Mouse (Mus musculus) MEL (cell line): ENCODE results near the gene Bcl10. TPM values are rescaled to one million over a fixed set of nuclear protein-coding genes. Genes with fewer than 3 reads are reported as not detected.

Experiments
- DNase-seq: peaks from one replicate; pipeline ENCODE4 v3.0.0; 2011; ENCODE audit warnings: low read depth, low spot score
- H3K27ac ChIP-seq: 2 replicates; pipeline ENCODE4 v1.5.1; 2012; ENCODE audit warnings: low read depth, mild to moderate bottlenecking, control low read depth, low read length, moderate library complexity; ENCODE audit not compliant: control insufficient read depth
- H3K27me3 ChIP-seq, 2 experiments: fragments of 150-350 bp in 1 of 2; sonication (generic) in 1 of 2; 2 replicates each; pipeline ENCODE4 v1.6.1; 2012; ENCODE audit warnings: low read length in 2 of 2, mild to moderate bottlenecking in 2 of 2, improper control_type of control experiment in 1 of 2, moderate library complexity in 1 of 2; ENCODE audit not compliant: insufficient read depth in 2 of 2, control insufficient read depth in 1 of 2
- H3K36me3 ChIP-seq, 2 experiments: 2 replicates each; pipeline ENCODE4 v1.6.1; 2012 to 2014; ENCODE audit warnings: low read length in 2 of 2, improper control_type of control experiment in 1 of 2, inconsistent platforms in 1 of 2, mild to moderate bottlenecking in 1 of 2; ENCODE audit not compliant: insufficient read depth in 2 of 2, control insufficient read depth in 1 of 2
- H3K4me1 ChIP-seq, 2 experiments: fragments of 150-350 bp in 1 of 2; sonication (generic) in 1 of 2; 2 replicates each; pipeline ENCODE4 v1.6.1; 2012; ENCODE audit warnings: low read length in 2 of 2, improper control_type of control experiment in 1 of 2, mild to moderate bottlenecking in 1 of 2; ENCODE audit not compliant: insufficient read depth in 2 of 2, control insufficient read depth in 1 of 2
- H3K4me3 ChIP-seq, 2 experiments: fragments of 150-350 bp in 1 of 2; sonication (generic) in 1 of 2; 2 replicates each; pipeline ENCODE4 v1.5.1; 2012; ENCODE audit warnings: low read depth in 2 of 2, low read length in 2 of 2, mild to moderate bottlenecking in 2 of 2, moderate library complexity in 2 of 2, control low read depth in 1 of 2, improper control_type of control experiment in 1 of 2; ENCODE audit not compliant: control insufficient read depth in 1 of 2, insufficient read depth in 1 of 2
- H3K79me2 ChIP-seq: 2 replicates; pipeline ENCODE4 v1.6.1; 2012; ENCODE audit warnings: mild to moderate bottlenecking, low read length, moderate library complexity; ENCODE audit not compliant: control insufficient read depth, poor library complexity, insufficient read depth
- H3K9ac ChIP-seq: 2 replicates; pipeline ENCODE4 v1.6.1; 2012; ENCODE audit warnings: low read depth, mild to moderate bottlenecking, control low read depth, low read length, moderate library complexity; ENCODE audit not compliant: control insufficient read depth, poor library complexity, severe bottlenecking
- H3K9me3 ChIP-seq: fragments of 150-350 bp; sonication (generic); replicated peaks from 2 replicates; pipeline ENCODE4 v1.6.1; 2012; ENCODE audit warnings: mild to moderate bottlenecking, low read length, improper control_type of control experiment, moderate library complexity; ENCODE audit not compliant: insufficient read depth
- CHD1 ChIP-seq: IDR thresholded peaks from 2 replicates; pipeline ENCODE4 v1.6.1; 2012; ENCODE audit warnings: low read depth, mild to moderate bottlenecking, inconsistent platforms, low read length, improper control_type of control experiment
- CHD2 ChIP-seq: IDR thresholded peaks from 2 replicates; pipeline ENCODE4 v1.6.1; 2011; ENCODE audit warnings: low read length, improper control_type of control experiment
- CTCF ChIP-seq, 3 experiments: IDR thresholded peaks in 2 of 3; conservative IDR thresholded peaks in 1 of 3; 2 replicates each; pipeline ENCODE4 v1.5.1; 2011 to 2012; ENCODE audit warnings: low read length in 3 of 3, low read depth in 2 of 3, mild to moderate bottlenecking in 2 of 3, improper control_type of control experiment in 1 of 3, inconsistent platforms in 1 of 3, mixed read lengths in 1 of 3, moderate library complexity in 1 of 3; ENCODE audit not compliant: control insufficient read depth in 1 of 3, insufficient read depth in 1 of 3, poor library complexity in 1 of 3, severe bottlenecking in 1 of 3
- ELF1 ChIP-seq: IDR thresholded peaks from 2 replicates; pipeline ENCODE4 v1.6.1; 2014; ENCODE audit warnings: low read depth, mild to moderate bottlenecking, inconsistent platforms, low read length, improper control_type of control experiment, moderate library complexity
- ETS1 ChIP-seq: IDR thresholded peaks from 2 replicates; pipeline ENCODE4 v1.6.1; 2012; ENCODE audit warnings: low read depth, mild to moderate bottlenecking, inconsistent platforms, low read length, improper control_type of control experiment, moderate library complexity
- GABPA ChIP-seq: IDR thresholded peaks from 2 replicates; pipeline ENCODE4 v1.6.1; 2012; ENCODE audit warnings: low read depth, mild to moderate bottlenecking, inconsistent platforms, low read length, improper control_type of control experiment, moderate library complexity
- MAX ChIP-seq: IDR thresholded peaks from 2 replicates; pipeline ENCODE4 v1.6.1; 2011; ENCODE audit warnings: low read length, improper control_type of control experiment
- MXI1 ChIP-seq: IDR thresholded peaks from 2 replicates; pipeline ENCODE4 v1.6.1; 2011; ENCODE audit warnings: mild to moderate bottlenecking, low read depth, low read length, improper control_type of control experiment
- NELFE ChIP-seq: IDR thresholded peaks from 2 replicates; pipeline ENCODE4 v1.6.1; 2011; ENCODE audit warnings: low read depth, low read length, improper control_type of control experiment
- NRF1 ChIP-seq: IDR thresholded peaks from 2 replicates; pipeline ENCODE4 v1.6.1; 2014; ENCODE audit warnings: low read depth, mild to moderate bottlenecking, inconsistent platforms, low read length, improper control_type of control experiment, moderate library complexity; ENCODE audit not compliant: poor library complexity, insufficient read depth, severe bottlenecking
- POLR2A ChIP-seq, 2 experiments: IDR thresholded peaks; 2 replicates each; pipeline ENCODE4 v1.6.1; 2011 to 2012; ENCODE audit warnings: low read length in 2 of 2, mild to moderate bottlenecking in 2 of 2, control low read depth in 1 of 2, improper control_type of control experiment in 1 of 2, low read depth in 1 of 2, moderate library complexity in 1 of 2; ENCODE audit not compliant: control insufficient read depth in 1 of 2, insufficient read depth in 1 of 2, poor library complexity in 1 of 2
- POLR2AphosphoS2 ChIP-seq: IDR thresholded peaks from 2 replicates; pipeline ENCODE4 v1.6.1; 2011; ENCODE audit warnings: low read length, improper control_type of control experiment
- POLR2AphosphoS5 ChIP-seq: IDR thresholded peaks from 2 replicates; pipeline ENCODE4 v1.6.1; 2012; ENCODE audit warnings: low read depth, borderline replicate concordance, mild to moderate bottlenecking, inconsistent platforms, low read length, moderate library complexity, mixed read lengths
- RCOR1 ChIP-seq: IDR thresholded peaks from 2 replicates; pipeline ENCODE4 v1.6.1; 2012; ENCODE audit warnings: low read depth, mild to moderate bottlenecking, inconsistent platforms, low read length, improper control_type of control experiment
- SIN3A ChIP-seq: IDR thresholded peaks from 2 replicates; pipeline ENCODE4 v1.6.1; 2012; ENCODE audit warnings: low read length, improper control_type of control experiment, inconsistent platforms
- TAL1 ChIP-seq: IDR thresholded peaks from 2 replicates; pipeline ENCODE4 v1.6.1; 2012; ENCODE audit warnings: mild to moderate bottlenecking, inconsistent platforms, low read length, moderate library complexity, mixed read lengths
- TBP ChIP-seq: IDR thresholded peaks from 2 replicates; pipeline ENCODE4 v1.8.0; 2011; ENCODE audit warnings: low read depth, low read length, improper control_type of control experiment
- TCF12 ChIP-seq: IDR thresholded peaks from 2 replicates; pipeline ENCODE4 v1.6.1; 2014; ENCODE audit warnings: low read depth, mild to moderate bottlenecking, inconsistent platforms, low read length, improper control_type of control experiment, moderate library complexity
- ZKSCAN1 ChIP-seq: IDR thresholded peaks from 2 replicates; pipeline ENCODE4 v1.6.1; 2012; ENCODE audit warnings: low read depth, mild to moderate bottlenecking, inconsistent platforms, low read length, improper control_type of control experiment, moderate library complexity
- ZNF384 ChIP-seq: IDR thresholded peaks from 2 replicates; pipeline ENCODE4 v1.6.1; 2012; ENCODE audit warnings: low read depth, mild to moderate bottlenecking, inconsistent platforms, low read length, improper control_type of control experiment
- polyA plus RNA-seq, 2 experiments: library from polyadenylated mRNA; stranded (reverse) in 1 of 2; unstranded in 1 of 2; fragments of >175 nt in 1 of 2; fragments of >200 nt in 1 of 2; gene quantifications; 2 replicates each; pipeline versions ENCODE4 v1.2.1 to v1.2.4; 2012; ENCODE audit warnings: low replicate concordance in 2 of 2, low read depth in 1 of 2; ENCODE audit not compliant: insufficient read length in 2 of 2, insufficient read depth in 1 of 2, missing spikeins in 1 of 2
- total RNA-seq: library from RNA; depleted of rRNA; stranded (reverse); fragments of 300-350 nt; gene quantifications from 2 replicates; pipeline ENCODE4 v1.2.3, GENCODE M21; 2012

Bcl10 gene
- total and polyA plus RNA-seq, 3 experiments, result 25.0 to 30.4 TPM; not detected in 1

DNA sequence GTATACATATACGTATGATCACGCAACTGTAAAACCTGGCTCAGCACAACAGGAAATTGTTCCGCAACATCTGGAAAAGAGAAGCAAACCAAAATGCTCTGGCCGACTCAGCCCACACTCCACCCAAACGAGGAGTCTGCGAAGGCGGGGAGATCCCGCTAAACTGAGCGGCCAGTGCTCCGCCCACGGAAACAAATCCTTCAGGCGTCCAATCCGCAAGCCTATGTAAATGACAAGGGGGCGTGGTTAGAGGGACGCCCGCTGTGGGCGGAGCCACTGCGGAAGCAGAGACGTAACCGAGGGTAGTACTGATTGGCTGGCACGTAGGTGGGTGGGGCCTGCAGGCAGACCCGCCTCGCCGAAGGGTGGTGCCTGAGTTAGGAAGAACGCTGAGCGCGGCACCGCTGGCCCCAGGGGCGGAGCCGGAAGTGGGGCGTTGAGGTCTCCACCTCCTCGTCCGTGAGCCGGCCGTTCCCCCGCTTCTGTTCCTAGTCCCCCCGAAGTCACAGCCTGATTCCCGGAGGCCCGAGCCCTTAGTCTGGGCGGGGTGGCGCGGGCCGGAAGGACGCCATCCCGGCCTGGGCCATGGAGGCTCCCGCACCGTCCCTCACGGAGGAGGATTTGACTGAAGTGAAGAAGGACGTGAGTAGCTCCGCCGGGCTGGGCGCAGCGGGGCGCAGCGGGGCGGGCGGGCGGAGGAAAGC lies 1.4 kb downstream of the Bcl10 start (continued):
- peak; percentile 79 for TF ChIP-seq ELF1
- TF ChIP-seq POLR2AphosphoS5, result no peak
- TF ChIP-seq ZKSCAN1, result no peak

GRCm38 (mm10) chr3:145924649-145925337 lies 2.2 kb downstream of the Bcl10 start:
- no peaks in the 10 kb centered on the region for H3K9me3 ChIP-seq
- H3K4me3 ChIP-seq, result peak overlapping the region; percentile 91 to 98
- DNase-seq, result peak; percentile 76
- peaks cover 29% of the 10 kb centered on the region for H3K79me2 ChIP-seq
- H3K9ac ChIP-seq, result peak overlapping the region; percentile 96
- H3K27me3 ChIP-seq, result no peaks in the 10 kb centered on the region
- H3K4me1 ChIP-seq, result peaks cover 0 to 6% of the 10 kb centered on the region in 2 experiments; a peak in 2 of 4 replicates
- TF ChIP-seq MAX (0 out of 2 replicates have a peak, but pooled peaks have one; percentile 14), POLR2AphosphoS5 (no peak), SIN3A (peak; percentile 35), POLR2A (IDR thresholded peaks at IDR 0.05; ENCODE audit: control insufficient read depth in 1 of 2, insufficient read depth in 1 of 2, low read depth in 1 of 2, low read length in 2 of 2, poor library complexity in 1 of 2) (0 out of 4 replicates have a peak, but pooled peaks of 1 of the 2 experiments have one; percentile 12), TBP (0 out of 2 replicates have a peak, but pooled peaks have one; percentile 40), NRF1 (no peak), ZNF384 (peak; percentile 88), ETS1 (peak; percentile 67), POLR2AphosphoS2 (no peak), MXI1 (peak; percentile 60), CTCF (IDR thresholded peaks at IDR 0.05 in 2 of 3, conservative IDR thresholded peaks at IDR 0.05 in 1 of 3; ENCODE audit: control insufficient read depth in 1 of 3, insufficient read depth in 1 of 3, low read depth in 2 of 3, low read length in 3 of 3, poor library complexity in 1 of 3, severe bottlenecking in 1 of 3) (no peak), CHD2 (no peak)
- TF ChIP-seq, all 39 proteins: peak for 7
- peak overlapping the region; percentile 74 for H3K27ac ChIP-seq
- peaks cover 2 to 21% of the 10 kb centered on the region in 2 experiments; a peak in 3 of 4 replicates for H3K36me3 ChIP-seq

- Histone ChIP-seq H3K79me2 (peaks cover 29% of the 10 kb centered on the region), H3K27me3 (no peaks in the 10 kb centered on the region), H3K4me3 (peak overlapping the region; percentile 91 to 98), H3K9me3 (no peaks in the 10 kb centered on the region), H3K4me1 (peaks cover 0 to 6% of the 10 kb centered on the region in 2 experiments; a peak in 2 of 4 replicates), H3K27ac (peak overlapping the region; percentile 18; the same call in 1 of the 2 replicates), H3K9ac (peak overlapping the region; percentile 50), H3K36me3 (peaks cover 4 to 21% of the 10 kb centered on the region in 2 experiments; a peak in 3 of 4 replicates)
- DNase-seq, result no peak
- TF ChIP-seq GABPA (no peak), RCOR1 (no peak), CHD1 (no peak), NELFE (no peak), TBP (no peak), SIN3A (no peak), MXI1 (no peak), ETS1 (no peak), TAL1 (no peak), POLR2AphosphoS2 (no peak), TCF12 (no peak), CTCF (IDR thresholded peaks at IDR 0.05 in 2 of 3, conservative IDR thresholded peaks at IDR 0.05 in 1 of 3; ENCODE audit: control insufficient read depth in 1 of 3, insufficient read depth in 1 of 3, low read depth in 2 of 3, low read length in 3 of 3, poor library complexity in 1 of 3, severe bottlenecking in 1 of 3) (no peak)
Measured at GRCm38 (mm10) chr3:145925506-145925905, 2.9 kb downstream of the Bcl10 start.
